Mouse (Mus musculus) midbrain, embryonic 16.5 days (tissue): ENCODE results near the gene Fry. TPM values are rescaled to one million over a fixed set of nuclear protein-coding genes. Genes with fewer than 3 reads are reported as not detected.

Source experiments
- ATAC-seq: fragments of 200-750 bp; cut with Nextera tagmentation; 2 replicates; pipeline ENCODE4 v1.8.0; 2017; ENCODE audit warnings: moderate TSS enrichment
- H3K27ac ChIP-seq: fragments of 300-500 bp; sonication (generic); 2 replicates; pipeline ENCODE4 v1.5.1; 2014; ENCODE audit warnings: mild to moderate bottlenecking, low read length, mixed read lengths
- H3K27me3 ChIP-seq: fragments of 300-500 bp; sonication (generic); 2 replicates; pipeline ENCODE4 v1.6.1; 2014; ENCODE audit warnings: low read depth, low read length, mixed read lengths; ENCODE audit not compliant: control insufficient read depth, insufficient read depth
- H3K36me3 ChIP-seq: fragments of 300-500 bp; sonication (generic); 2 replicates; pipeline ENCODE4 v1.6.1; 2014; ENCODE audit warnings: mild to moderate bottlenecking, low read length, moderate library complexity, mixed read lengths; ENCODE audit not compliant: control insufficient read depth, insufficient read depth
- H3K4me1 ChIP-seq: fragments of 300-500 bp; sonication (generic); 2 replicates; pipeline ENCODE4 v1.6.1; 2014; ENCODE audit warnings: mild to moderate bottlenecking, low read length, mixed read lengths; ENCODE audit not compliant: control insufficient read depth, insufficient read depth
- H3K4me2 ChIP-seq: fragments of 300-500 bp; sonication (generic); 2 replicates; pipeline ENCODE4 v1.6.1; 2014; ENCODE audit warnings: mild to moderate bottlenecking, low read length, mixed read lengths
- H3K4me3 ChIP-seq: fragments of 300-500 bp; sonication (generic); 2 replicates; pipeline ENCODE4 v1.5.1; 2014; ENCODE audit warnings: low read depth, mild to moderate bottlenecking, low read length, moderate library complexity, mixed read lengths
- H3K9ac ChIP-seq: fragments of 300-500 bp; sonication (generic); 2 replicates; pipeline ENCODE4 v1.6.1; 2014; ENCODE audit warnings: low read depth, low read length, mixed read lengths
- H3K9me3 ChIP-seq: fragments of 300-500 bp; sonication (generic); replicated peaks from 2 replicates; pipeline ENCODE4 v1.6.1; 2014; ENCODE audit warnings: mild to moderate bottlenecking, low read length, mixed read lengths; ENCODE audit not compliant: control insufficient read depth, poor library complexity, severe bottlenecking
- WGBS: fragments of 180-500 bp; shearing (Covaris S2); extraction: QIAGEN DNeasy Blood & Tissue Kit; methylation state at CpG from one replicate; pipeline ENCODE4 v1.1.7; 2014; 5-methylcytosine and 5-hydroxymethylcytosine counted together
- polyA plus RNA-seq: library from polyadenylated mRNA; unstranded; fragments of >200 nt; fragmentation: Nextera tagmentation; extraction: Ambion mirVana; gene quantifications from 2 replicates; pipeline ENCODE4 v1.2.1, GENCODE M21; 2015

The Fry gene
- polyA plus RNA-seq, 1 experiment from 2014 or later = 64.1 TPM

DNA sequence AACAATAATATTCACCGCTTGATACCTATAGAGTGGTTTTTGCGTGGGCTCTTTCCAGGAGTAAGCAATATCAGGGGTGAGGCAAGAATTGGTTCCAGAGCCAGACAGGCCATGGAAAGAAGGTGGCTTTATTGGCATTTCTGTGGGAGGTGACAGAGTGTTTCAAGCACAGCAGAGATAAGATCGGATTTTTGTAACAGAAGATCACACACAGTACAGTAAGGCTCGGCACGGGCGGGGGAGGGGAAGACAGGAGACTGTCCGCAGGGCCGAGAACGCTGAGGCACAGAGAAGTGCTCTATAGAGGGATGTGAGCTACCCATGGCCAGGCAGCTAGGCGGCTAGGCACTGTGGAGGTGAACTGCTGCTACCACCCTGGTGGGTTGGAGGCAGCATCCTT, 53.1 kb downstream of the Fry start:
- H3K9me3 ChIP-seq = no peaks in the 10 kb centered on the region
- H3K4me1 ChIP-seq = peaks cover 3% of the 10 kb centered on the region
- no peaks in the 10 kb centered on the region for H3K36me3 ChIP-seq
- H3K4me2 ChIP-seq = no peak overlapping the region
- 71% methylated on average over 10 of the region's 10 CpGs for WGBS
- H3K9ac ChIP-seq = no peak overlapping the region
- no peak overlapping the region for H3K27ac ChIP-seq
- H3K4me3 ChIP-seq = no peak overlapping the region
- H3K27me3 ChIP-seq = no peaks in the 10 kb centered on the region
- ATAC-seq = no peak

DNA sequence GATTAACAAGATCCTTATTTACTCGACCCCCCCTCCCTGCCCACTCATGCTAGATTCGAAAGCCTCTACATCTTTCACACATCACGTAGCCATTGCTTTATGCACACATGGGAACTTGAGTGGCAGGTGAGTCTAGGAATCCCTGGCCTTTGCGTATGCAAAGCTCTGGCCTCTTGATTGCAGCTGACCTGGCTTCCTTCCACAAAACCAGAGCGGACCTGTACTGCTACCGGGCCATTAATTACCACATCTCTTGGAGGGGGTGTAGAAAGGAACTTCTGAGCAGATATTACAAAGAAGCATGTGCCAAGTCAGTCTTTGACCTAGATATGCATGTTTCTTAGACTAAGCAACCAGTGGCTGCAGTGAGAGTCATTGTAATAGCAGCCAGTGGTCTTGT, 55.4 kb downstream of the Fry start:
- Histone ChIP-seq H3K4me3 (no peak overlapping the region), H3K27me3 (no peaks in the 10 kb centered on the region), H3K27ac (no peak overlapping the region), H3K36me3 (no peaks in the 10 kb centered on the region), H3K9me3 (no peaks in the 10 kb centered on the region), H3K4me2 (no peak overlapping the region), H3K4me1 (no peaks in the 10 kb centered on the region), H3K9ac (no peak overlapping the region)
- 86% methylated on average over 6 of the region's 6 CpGs for WGBS
- ATAC-seq = no peak

DNA sequence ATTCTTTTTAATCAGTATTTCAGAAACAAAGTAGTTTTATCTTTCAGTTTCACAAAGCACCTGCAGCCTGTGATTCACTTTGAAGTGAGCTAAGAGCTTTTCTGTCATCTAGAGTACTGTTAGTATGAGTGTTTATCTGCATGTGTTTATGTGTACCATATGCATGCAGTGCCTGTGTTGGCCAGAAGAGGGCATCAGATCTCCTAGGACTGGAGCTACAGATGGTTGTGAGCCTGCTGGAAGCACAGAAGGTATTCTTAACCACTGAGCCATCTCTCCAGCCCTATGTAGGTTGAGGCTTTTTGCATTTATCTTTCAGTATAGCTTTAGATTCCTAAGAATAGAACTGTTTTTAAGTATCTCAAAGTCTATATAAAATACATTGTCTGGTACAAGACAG, 56.5 kb downstream of the Fry start:
- Histone ChIP-seq H3K4me1 (no peaks in the 10 kb centered on the region), H3K9ac (no peak overlapping the region), H3K27me3 (no peaks in the 10 kb centered on the region), H3K36me3 (no peaks in the 10 kb centered on the region), H3K27ac (no peak overlapping the region), H3K9me3 (no peaks in the 10 kb centered on the region), H3K4me3 (no peak overlapping the region), H3K4me2 (no peak overlapping the region)
- no peak for ATAC-seq

DNA sequence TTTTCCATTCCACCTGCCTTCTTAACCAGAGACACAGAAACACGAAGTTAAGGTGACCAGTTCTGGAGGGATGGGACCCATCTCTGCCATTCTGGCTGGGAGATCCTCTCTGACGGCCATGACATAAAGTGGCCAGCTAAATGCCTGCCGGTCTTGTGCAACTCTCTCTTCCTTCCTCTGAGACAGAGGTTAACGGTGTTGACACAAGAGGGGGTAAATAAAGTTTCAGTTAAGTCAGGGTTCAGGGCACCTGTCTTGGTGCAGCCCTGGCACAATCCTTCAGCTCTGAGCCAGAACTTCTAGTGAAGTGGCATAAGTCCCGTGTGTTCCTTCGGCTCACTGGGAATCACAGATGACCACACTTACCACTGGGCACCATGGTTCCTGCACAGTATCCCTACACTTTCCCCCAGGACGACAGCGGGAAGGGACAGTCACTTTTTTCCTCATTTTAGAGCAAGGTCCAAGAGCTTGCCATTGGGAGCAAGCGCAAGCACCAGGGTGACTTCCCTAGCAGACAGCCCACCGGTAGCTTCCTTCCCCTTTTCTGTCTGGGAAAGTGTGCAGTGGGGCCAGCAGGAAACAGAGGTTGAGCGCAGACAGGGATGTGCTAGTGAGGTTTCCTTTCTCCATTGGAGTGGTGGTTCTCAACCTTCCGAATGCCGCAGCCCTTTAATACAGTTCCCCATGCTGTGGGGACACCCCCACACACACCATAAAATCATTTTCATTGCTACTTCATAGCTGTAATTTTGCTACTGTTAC, 58.0 kb downstream of the Fry start:
- Histone ChIP-seq H3K27me3 (no peaks in the 10 kb centered on the region), H3K36me3 (no peaks in the 10 kb centered on the region), H3K27ac (no peak overlapping the region), H3K4me1 (no peaks in the 10 kb centered on the region), H3K9me3 (no peaks in the 10 kb centered on the region), H3K9ac (no peak overlapping the region), H3K4me2 (no peak overlapping the region), H3K4me3 (no peak overlapping the region)
- 88% methylated on average over 13 of the region's 13 CpGs for WGBS
- ATAC-seq = no peak

DNA sequence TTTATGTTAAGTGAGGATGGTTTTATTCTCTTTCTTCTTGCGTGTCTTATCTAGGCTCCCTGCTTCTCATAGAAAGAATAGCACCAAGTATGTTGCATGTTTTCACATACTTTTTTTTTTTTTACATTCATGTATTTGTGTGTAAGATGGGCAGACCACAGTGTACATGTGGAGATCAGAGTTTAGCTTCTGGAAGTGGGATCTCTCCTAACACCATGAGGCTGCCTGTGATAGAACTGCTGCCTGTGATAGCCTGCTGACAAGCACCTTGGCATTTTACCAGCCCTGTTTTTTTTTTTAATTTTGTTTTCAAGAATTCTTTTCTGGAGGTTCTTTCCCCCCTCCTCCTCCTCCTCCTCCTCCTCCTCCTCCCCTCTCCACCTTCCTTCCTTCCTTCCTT, 59.3 kb downstream of the Fry start:
- no peak for ATAC-seq
- Histone ChIP-seq H3K9me3 (no peaks in the 10 kb centered on the region), H3K27me3 (no peaks in the 10 kb centered on the region), H3K4me2 (no peak overlapping the region), H3K36me3 (no peaks in the 10 kb centered on the region), H3K4me1 (no peaks in the 10 kb centered on the region), H3K4me3 (no peak overlapping the region), H3K9ac (no peak overlapping the region), H3K27ac (no peak overlapping the region)
- WGBS = 100% methylated on average over 1 of the region's 1 CpGs

DNA sequence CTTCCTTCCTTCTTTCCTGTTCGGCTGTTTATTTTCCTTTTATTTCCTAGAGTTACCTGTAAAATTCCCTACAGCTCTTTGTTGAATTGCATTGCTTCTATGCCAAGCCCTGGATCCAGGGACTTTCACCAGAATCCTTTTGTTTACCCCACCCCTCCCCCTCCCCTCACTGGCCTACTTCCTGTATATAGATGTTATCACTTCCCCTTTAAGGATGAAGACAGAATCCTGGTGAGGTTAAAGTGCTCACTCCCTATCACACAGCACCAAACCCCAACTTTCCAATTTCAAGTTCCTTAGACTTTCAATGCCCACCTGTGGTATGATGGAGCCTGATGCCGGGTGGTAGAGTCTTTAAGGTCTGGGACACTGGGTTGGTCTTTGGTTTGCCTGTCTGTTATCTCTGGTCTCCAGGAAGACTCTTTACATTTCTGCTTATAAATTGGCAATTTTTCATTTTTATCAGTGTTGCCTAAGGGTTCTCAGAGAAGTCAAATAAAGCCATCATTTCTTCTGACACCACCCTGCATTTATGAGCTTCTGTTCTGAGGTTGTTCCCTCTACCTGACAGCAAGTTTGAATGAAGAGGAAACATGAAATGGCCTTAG, 59.9 kb downstream of the Fry start:
- no peak for ATAC-seq
- Histone ChIP-seq H3K27me3 (no peaks in the 10 kb centered on the region), H3K4me1 (no peaks in the 10 kb centered on the region), H3K9me3 (no peaks in the 10 kb centered on the region; the same call in 1 of the 2 replicates), H3K36me3 (no peaks in the 10 kb centered on the region), H3K9ac (no peak overlapping the region), H3K27ac (no peak overlapping the region), H3K4me3 (no peak overlapping the region), H3K4me2 (no peak overlapping the region)
- 84% methylated on average over 1 of the region's 2 CpGs for WGBS

- Histone ChIP-seq H3K4me2 (no peak overlapping the region), H3K27me3 (no peaks in the 10 kb centered on the region), H3K4me1 (no peaks in the 10 kb centered on the region), H3K36me3 (no peaks in the 10 kb centered on the region), H3K9me3 (no peaks in the 10 kb centered on the region; the same call in 1 of the 2 replicates), H3K27ac (no peak overlapping the region), H3K9ac (no peak overlapping the region), H3K4me3 (no peak overlapping the region)
- ATAC-seq = no peak
- WGBS = 69% methylated on average over 1 of the region's 1 CpGs
Measured at GRCm38 (mm10) chr5:150180985-150181607, 62.7 kb downstream of the Fry start.

GRCm38 (mm10) chr5:150184959-150185358, 66.5 kb downstream of the Fry start:
- Histone ChIP-seq H3K4me2 (no peak overlapping the region), H3K4me3 (no peak overlapping the region), H3K9me3 (no peaks in the 10 kb centered on the region; the same call in 1 of the 2 replicates), H3K36me3 (no peaks in the 10 kb centered on the region), H3K27me3 (no peaks in the 10 kb centered on the region), H3K4me1 (no peaks in the 10 kb centered on the region), H3K9ac (no peak overlapping the region), H3K27ac (no peak overlapping the region)
- WGBS = 92% methylated on average over 3 of the region's 3 CpGs
- no peak for ATAC-seq

DNA sequence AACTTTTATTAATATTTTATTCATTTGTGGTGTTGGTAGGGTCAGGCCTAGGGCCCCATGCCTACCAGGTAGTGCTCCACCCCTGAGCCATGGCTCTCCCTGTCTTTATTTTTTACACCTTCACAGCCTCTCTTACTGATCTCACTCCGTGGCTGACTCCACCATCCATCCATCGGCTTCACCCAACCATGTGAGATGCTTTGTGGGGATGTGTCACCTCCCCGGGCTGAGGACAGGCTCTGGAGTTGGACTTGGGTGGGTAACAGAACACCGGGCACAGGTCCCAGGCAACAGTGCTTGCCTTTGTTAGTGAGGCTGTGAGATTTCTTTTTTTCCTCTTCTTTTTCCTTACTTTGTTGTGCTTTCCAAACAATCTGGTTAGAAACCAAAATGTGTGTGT, 67.7 kb downstream of the Fry start:
- Histone ChIP-seq H3K27me3 (no peaks in the 10 kb centered on the region), H3K27ac (no peak overlapping the region), H3K9ac (no peak overlapping the region), H3K4me3 (no peak overlapping the region), H3K36me3 (no peaks in the 10 kb centered on the region), H3K9me3 (peaks cover 3% of the 10 kb centered on the region; the same call in 1 of the 2 replicates), H3K4me2 (no peak overlapping the region), H3K4me1 (no peaks in the 10 kb centered on the region)
- 87% methylated on average over 4 of the region's 4 CpGs for WGBS
- no peak for ATAC-seq
